Mouse (Mus musculus): ENCODE measurements around the gene Eps8.

DNA sequence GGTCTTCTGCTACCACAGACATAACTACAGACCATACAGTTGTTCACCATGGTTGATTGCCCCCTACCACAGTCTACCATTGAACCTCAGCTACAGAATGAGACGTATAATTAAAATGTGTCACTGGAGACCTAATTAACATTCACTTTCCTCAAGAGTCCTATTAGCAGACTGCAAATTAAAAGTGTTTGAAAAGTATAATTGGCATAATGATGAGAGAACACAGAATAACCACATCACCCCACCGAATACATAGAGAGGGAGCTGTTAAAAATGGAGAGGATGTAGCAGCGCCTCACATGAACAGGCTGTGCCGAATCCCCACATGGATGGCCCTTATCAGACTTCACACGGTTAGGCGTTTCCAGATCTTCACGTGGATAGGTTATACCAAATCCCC is 44.8 kb upstream of the Eps8 start:
- TF ChIP-seq HCFC1 (IDR thresholded peaks at IDR 0.05; ENCODE audit: borderline replicate concordance, insufficient read depth, low read length) (no peak), MAFK (IDR thresholded peaks at IDR 0.05; ENCODE audit: insufficient read depth, low read depth, low read length) (no peak)

Data from ES-E14 (cell line).